Mouse (Mus musculus) megakaryocyte, embryonic 14.5 days (primary cell): ENCODE measurements around the gene AI661453. TPM values are rescaled to one million over a fixed set of nuclear protein-coding genes. Genes with fewer than 3 reads are reported as not detected.

Experiments
- H3K27me3 ChIP-seq: replicated peaks from 2 replicates; pipeline ENCODE3; 2012; ENCODE audit warnings: inconsistent platforms
- H3K36me3 ChIP-seq: replicated peaks from 2 replicates; pipeline ENCODE3; 2012; ENCODE audit warnings: low read length, inconsistent platforms, mixed read lengths
- H3K4me1 ChIP-seq: 2 replicates; pipeline ENCODE4 v1.6.1; 2012; ENCODE audit warnings: inconsistent platforms
- H3K4me3 ChIP-seq: replicated peaks from 2 replicates; pipeline ENCODE3; 2012; ENCODE audit warnings: moderate library complexity, mild to moderate bottlenecking, inconsistent platforms
- H3K9me3 ChIP-seq: 2 replicates; pipeline ENCODE4 v1.6.1; 2012; ENCODE audit warnings: inconsistent platforms
- FLI1 ChIP-seq: IDR thresholded peaks from 2 replicates; pipeline ENCODE4 v1.6.1; 2012; ENCODE audit warnings: low read length, inconsistent platforms, mixed read lengths
- GATA1 ChIP-seq: IDR thresholded peaks from 3 replicates; pipeline ENCODE4 v1.6.1; 2012; ENCODE audit warnings: mixed read lengths, low read length, inconsistent platforms, borderline replicate concordance
- polyA plus RNA-seq: library from polyadenylated mRNA; stranded (reverse); fragments of >175 nt; gene quantifications from 2 replicates; pipeline ENCODE4 v1.2.3, GENCODE M21; 2012; ENCODE audit warnings: low replicate concordance; ENCODE audit not compliant: insufficient read depth

The AI661453 gene
- polyA plus RNA-seq, 1 experiment = 0.48 TPM

DNA sequence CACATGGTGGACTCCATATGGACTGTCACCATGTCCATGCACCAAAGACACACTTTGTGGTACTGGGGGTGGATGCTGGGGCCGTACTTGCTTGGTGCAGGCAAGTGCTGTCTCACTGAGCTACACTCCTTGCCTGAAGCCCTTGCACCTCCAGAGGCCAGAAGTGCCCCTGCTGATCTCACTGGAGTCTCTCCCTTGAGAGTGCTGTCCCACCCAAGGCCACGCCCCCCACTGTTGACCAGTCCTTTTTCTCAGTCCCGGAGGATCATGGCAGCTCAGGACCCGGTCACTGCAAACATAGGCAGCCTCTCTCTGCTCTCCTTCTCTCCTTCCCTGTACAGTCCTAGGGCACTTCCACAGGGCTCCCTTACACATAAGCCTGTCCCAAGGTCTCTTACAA is 37.8 kb downstream of the AI661453 start:
- H3K4me3 ChIP-seq = no peak overlapping the region
- H3K9me3 ChIP-seq = peaks cover 5% of the 10 kb centered on the region; the same call in 1 of the 2 replicates
- peaks cover 43% of the 10 kb centered on the region for H3K27me3 ChIP-seq
- H3K4me1 ChIP-seq = peaks cover 16% of the 10 kb centered on the region
- TF ChIP-seq GATA1 (no peak), FLI1 (no peak)
- no peaks in the 10 kb centered on the region for H3K36me3 ChIP-seq

DNA sequence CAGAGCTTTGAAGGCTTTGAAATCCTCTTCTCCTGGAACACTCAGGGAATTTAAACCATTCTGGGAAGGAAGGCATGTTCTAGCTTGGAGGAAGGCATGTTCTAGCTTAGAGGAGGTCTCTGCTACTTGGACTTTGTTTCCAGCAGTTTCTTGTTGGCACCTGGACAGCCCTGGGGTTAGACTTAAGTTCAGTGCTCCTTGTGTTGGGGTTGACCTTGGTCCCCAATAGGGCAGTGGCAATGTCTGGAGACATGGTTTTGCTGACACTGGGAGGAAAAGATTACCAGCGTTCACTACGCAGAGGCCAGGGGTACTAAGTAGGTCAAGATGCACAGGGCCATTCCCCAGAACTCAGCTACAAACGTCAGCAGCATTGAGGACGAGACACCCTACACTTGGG is 38.8 kb downstream of the AI661453 start:
- peaks cover 16% of the 10 kb centered on the region for H3K4me1 ChIP-seq
- no peak for TF ChIP-seq GATA1
- no peak for TF ChIP-seq FLI1
- H3K9me3 ChIP-seq = peaks cover 5% of the 10 kb centered on the region; the same call in 1 of the 2 replicates
- peaks cover 36% of the 10 kb centered on the region for H3K27me3 ChIP-seq
- no peak overlapping the region for H3K4me3 ChIP-seq
- no peaks in the 10 kb centered on the region for H3K36me3 ChIP-seq

DNA sequence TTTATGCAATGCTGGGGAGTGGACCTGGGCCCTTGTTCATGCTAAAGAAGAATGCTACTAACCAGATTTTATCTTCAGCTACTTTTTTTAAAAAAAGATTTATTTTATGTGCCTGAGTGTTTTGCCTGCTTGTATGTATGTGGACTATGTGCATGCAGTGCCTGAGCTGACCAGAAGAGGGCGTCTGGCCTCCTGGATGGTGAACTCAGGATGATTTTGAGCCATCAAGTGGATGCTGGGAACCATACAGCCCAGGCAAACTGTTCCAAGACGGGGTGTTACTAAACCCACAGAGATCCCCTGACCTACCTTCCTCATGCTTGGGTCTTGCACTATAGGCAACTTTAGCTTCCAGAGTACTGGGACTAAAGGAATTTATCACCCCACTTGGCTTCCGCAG is 39.3 kb downstream of the AI661453 start:
- no peak overlapping the region for H3K4me3 ChIP-seq
- H3K9me3 ChIP-seq = peaks cover 5% of the 10 kb centered on the region; the same call in 1 of the 2 replicates
- TF ChIP-seq GATA1 = no peak
- TF ChIP-seq FLI1 = no peak
- H3K27me3 ChIP-seq = peaks cover 34% of the 10 kb centered on the region
- peaks cover 16% of the 10 kb centered on the region for H3K4me1 ChIP-seq
- H3K36me3 ChIP-seq = no peaks in the 10 kb centered on the region

DNA sequence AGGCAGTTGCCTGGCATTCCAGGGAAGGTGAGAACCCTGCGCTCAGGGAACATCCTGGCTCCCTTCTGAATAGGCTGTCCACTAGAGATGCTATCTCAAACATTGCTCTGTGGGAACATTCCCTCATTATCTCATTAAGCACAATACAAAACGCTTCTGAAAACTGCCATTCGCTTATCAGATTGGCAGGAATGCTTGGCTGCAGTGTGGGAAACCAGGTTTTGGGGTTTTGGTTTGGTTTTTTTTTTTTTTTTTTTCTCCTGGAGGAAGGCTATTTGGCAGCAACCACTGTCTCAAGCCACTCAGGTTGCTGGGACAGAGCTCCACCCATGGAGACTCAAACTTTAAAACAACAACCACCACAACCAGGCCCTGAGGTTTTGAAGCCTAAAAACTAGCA is 43.5 kb downstream of the AI661453 start:
- Histone ChIP-seq H3K4me1 (peaks cover 14% of the 10 kb centered on the region), H3K9me3 (peaks cover 5% of the 10 kb centered on the region; the same call in 1 of the 2 replicates), H3K27me3 (peaks cover 18% of the 10 kb centered on the region), H3K36me3 (no peaks in the 10 kb centered on the region), H3K4me3 (no peak overlapping the region)
- TF ChIP-seq FLI1 = no peak
- TF ChIP-seq GATA1 = no peak

DNA sequence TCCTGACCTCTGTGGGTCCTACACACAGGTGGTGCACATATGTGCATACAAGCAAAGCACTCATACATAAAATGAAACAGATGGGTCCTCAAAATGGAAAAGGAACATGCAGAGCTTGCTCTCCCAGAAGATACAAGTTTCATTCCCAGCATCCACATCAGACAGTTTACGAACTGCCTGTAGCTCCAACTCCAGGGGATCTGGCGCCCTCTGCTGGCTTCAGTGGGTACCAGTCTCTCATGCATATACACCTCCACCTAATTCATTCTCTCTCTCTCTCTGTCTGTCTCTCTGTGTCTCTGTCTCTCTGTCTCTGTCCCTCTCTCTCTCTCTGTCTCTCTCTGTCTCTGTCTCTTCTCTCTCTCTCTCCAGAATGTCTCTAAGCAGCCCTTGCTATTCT is 46.0 kb downstream of the AI661453 start:
- no peaks in the 10 kb centered on the region for H3K9me3 ChIP-seq
- TF ChIP-seq FLI1 = no peak
- TF ChIP-seq GATA1 = no peak
- H3K36me3 ChIP-seq = peaks cover 8% of the 10 kb centered on the region
- H3K4me3 ChIP-seq = no peak overlapping the region
- peaks cover 36% of the 10 kb centered on the region for H3K4me1 ChIP-seq
- peaks cover 11% of the 10 kb centered on the region for H3K27me3 ChIP-seq

DNA sequence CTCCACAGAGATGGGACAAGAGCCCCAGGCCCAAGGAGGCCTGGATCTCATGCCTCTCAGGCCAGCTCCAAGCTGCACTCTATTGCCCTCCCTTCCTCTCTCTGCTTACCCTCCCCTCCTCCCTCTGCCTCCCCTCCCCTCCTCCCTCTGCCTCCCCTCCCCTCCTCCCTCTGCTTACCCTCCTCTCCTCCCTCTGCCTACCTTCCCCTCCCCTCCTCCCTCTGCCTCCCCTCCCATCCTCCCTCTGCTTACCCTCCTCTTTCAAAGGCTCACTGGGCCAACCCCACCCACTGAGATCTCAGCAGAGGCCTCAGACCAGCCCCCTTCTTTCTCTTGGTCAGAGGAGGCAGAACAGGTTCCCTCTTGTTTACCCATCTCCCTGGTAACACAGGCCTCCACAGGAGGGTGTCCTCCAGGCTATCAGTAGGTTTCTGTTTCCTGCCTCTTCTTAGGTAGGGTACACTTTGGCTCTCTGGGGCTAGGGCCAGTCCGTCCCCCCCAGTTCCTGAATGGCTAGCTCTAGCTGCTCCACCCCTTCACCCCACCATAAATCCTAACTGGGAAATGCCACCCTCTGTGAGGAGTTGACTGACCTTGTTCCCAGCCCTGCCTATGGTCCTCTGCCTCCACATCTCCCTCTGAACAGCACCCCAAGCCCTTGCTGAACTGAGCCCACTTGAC is 48.0 kb downstream of the AI661453 start:
- peaks cover 36% of the 10 kb centered on the region for H3K4me1 ChIP-seq
- peaks cover 27% of the 10 kb centered on the region for H3K36me3 ChIP-seq
- TF ChIP-seq FLI1 = no peak
- no peak for TF ChIP-seq GATA1
- no peaks in the 10 kb centered on the region for H3K9me3 ChIP-seq
- H3K4me3 ChIP-seq = peak overlapping the region; percentile 51
- H3K27me3 ChIP-seq = peaks cover 11% of the 10 kb centered on the region

DNA sequence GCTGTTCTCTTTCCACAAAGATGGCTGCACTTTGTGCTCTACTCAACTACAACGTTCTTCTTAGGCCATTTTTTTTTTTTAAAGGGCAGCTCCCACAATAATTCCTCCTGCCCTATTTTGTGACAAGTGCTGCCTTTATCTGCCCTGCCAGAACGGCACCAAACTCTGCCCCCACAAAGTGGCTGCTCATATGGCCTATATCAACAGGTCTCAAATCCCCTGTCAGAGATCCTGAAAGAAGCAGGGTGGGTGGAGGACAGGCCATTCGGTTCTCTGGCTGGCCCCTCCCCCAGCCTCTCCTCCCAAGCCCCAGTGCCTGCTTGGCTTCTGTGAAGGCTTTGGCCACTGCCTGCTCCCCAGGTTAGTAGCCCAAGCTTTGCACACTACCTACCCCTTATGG is 48.6 kb downstream of the AI661453 start:
- Histone ChIP-seq H3K27me3 (peaks cover 11% of the 10 kb centered on the region), H3K4me1 (peaks cover 36% of the 10 kb centered on the region), H3K36me3 (peaks cover 33% of the 10 kb centered on the region), H3K9me3 (no peaks in the 10 kb centered on the region), H3K4me3 (peak overlapping the region; percentile 51)
- no peak for TF ChIP-seq FLI1
- TF ChIP-seq GATA1 = no peak

DNA sequence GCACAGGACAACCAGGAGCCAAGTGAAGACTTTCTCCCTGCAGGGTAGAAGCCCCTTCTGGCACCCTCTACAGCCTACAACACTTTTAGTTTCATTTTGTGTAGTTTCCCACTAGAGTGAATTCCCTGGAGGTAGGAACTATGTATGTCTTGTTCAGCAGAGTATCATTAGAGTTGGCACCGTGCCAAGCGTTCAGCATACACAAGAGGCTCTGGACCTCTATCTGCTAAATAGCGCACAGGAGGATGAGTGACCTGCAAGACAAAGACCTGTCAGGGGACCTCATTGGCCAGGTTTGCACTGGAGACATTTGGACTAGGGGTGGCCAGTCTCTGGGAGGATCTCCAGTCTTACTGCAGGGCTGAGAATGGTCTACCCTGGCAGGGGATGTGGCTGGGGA is 49.4 kb downstream of the AI661453 start:
- H3K4me3 ChIP-seq = peak overlapping the region; percentile 31

DNA sequence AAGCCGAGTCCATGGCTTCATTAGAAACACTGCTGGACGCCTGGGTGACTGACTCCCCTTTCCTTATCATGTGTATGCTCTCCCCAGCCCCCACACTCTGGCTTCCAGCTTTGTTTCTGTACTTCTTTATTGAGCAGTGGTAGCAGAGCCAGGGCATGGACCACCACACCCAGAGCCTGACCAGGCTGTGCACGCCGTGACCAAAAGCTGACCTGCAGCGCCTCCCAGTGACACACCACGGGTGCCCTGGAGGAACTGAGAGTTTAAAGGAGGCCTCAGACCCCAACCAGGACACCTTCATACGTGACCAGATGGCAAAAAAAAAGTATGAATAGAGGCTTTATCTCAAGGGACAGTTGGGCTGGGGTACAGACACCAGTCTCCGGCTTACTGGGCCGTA is 54.4 kb downstream of the AI661453 start:
- H3K4me1 ChIP-seq = peaks cover 34% of the 10 kb centered on the region
- H3K27me3 ChIP-seq = no peaks in the 10 kb centered on the region
- H3K9me3 ChIP-seq = no peaks in the 10 kb centered on the region
- TF ChIP-seq GATA1 (no peak), FLI1 (no peak)
- no peak overlapping the region for H3K4me3 ChIP-seq
- peaks cover 88% of the 10 kb centered on the region for H3K36me3 ChIP-seq

More for the DNA sequence above, 49.4 kb downstream of the AI661453 start:
- no peak for TF ChIP-seq GATA1
- no peak for TF ChIP-seq FLI1
- Histone ChIP-seq H3K4me1 (peaks cover 36% of the 10 kb centered on the region), H3K36me3 (peaks cover 41% of the 10 kb centered on the region), H3K9me3 (no peaks in the 10 kb centered on the region), H3K27me3 (peaks cover 5% of the 10 kb centered on the region)

DNA sequence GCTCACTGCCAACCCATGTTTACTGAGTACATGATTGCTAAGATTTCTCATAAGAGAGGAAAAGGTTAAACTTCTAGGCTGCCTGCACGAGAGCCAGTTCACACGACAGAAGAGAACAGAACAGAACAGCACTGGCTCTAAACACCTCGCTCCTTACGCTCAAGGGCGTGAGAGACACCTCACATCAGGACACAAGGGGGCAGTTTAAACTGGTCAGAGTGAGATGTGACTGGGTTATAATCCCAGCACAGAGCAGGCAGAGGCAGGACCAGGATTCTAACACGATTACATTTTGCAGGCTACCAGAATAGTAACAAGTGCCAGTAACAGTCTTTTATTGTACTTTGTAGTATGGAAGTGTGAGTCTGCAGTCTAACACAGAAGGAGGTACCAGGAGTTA is 56.3 kb downstream of the AI661453 start:
- TF ChIP-seq GATA1 (no peak), FLI1 (no peak)
- Histone ChIP-seq H3K36me3 (peaks cover 91% of the 10 kb centered on the region), H3K27me3 (no peaks in the 10 kb centered on the region), H3K4me3 (no peak overlapping the region), H3K4me1 (peaks cover 23% of the 10 kb centered on the region), H3K9me3 (no peaks in the 10 kb centered on the region)

DNA sequence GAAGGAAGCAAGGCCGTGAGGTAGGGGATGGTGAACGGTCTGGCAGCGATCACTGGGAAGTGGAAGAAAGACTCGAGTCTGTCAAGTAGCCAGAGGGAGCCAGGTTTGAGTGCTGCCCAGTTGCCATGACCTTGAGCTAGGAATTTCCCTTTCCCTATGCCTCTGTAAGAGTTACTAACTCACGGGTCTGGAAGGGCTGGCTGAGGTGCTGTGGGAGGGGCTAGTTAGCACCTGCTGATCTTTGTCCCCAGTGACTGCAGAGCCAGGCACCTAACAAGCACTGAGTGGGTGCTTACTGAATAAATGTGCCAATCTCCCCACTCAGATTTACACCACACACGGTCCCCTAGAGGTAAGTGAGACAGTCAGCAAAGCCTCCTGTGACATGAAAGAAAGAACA is 57.2 kb downstream of the AI661453 start:
- Histone ChIP-seq H3K4me3 (peak overlapping the region; percentile 19), H3K4me1 (peaks cover 23% of the 10 kb centered on the region), H3K9me3 (no peaks in the 10 kb centered on the region), H3K27me3 (no peaks in the 10 kb centered on the region), H3K36me3 (peaks cover 91% of the 10 kb centered on the region)
- TF ChIP-seq FLI1 (no peak), GATA1 (no peak)
